Mouse (Mus musculus) kidney, postnatal 0 days (tissue): ENCODE results near the gene Wfs1. TPM values are rescaled to one million over a fixed set of nuclear protein-coding genes. Genes with fewer than 3 reads are reported as not detected.

Source experiments
- ATAC-seq: fragments of 200-750 bp; cut with Nextera tagmentation; replicated peaks from 2 replicates; pipeline ENCODE4 v1.8.0; 2017; ENCODE audit warnings: low read depth, moderate number of reproducible peaks, moderate TSS enrichment, moderate library complexity; ENCODE audit not compliant: low FRiP score
- DNase-seq: peaks from one replicate; pipeline ENCODE4 v3.0.0-alpha.2; 2016; ENCODE audit warnings: low spot score
- H3K27ac ChIP-seq: fragments of 300-500 bp; sonication (generic); 2 replicates; pipeline ENCODE4 v1.5.1; 2014; ENCODE audit warnings: mild to moderate bottlenecking
- H3K27me3 ChIP-seq: fragments of 300-500 bp; sonication (generic); 2 replicates; pipeline ENCODE4 v1.6.1; 2014; ENCODE audit warnings: low read length, mixed read lengths; ENCODE audit not compliant: insufficient read depth
- H3K36me3 ChIP-seq: fragments of 300-500 bp; sonication (generic); 2 replicates; pipeline ENCODE4 v1.6.1; 2014; ENCODE audit warnings: low read length, mixed read lengths; ENCODE audit not compliant: insufficient read depth
- H3K4me1 ChIP-seq: fragments of 300-500 bp; sonication (generic); replicated peaks from 2 replicates; pipeline ENCODE4 v1.6.1; 2014; ENCODE audit warnings: antibody characterized with exemption, low read length, mixed read lengths; ENCODE audit not compliant: insufficient read depth
- H3K4me2 ChIP-seq: fragments of 300-500 bp; sonication (generic); 2 replicates; pipeline ENCODE4 v1.6.1; 2014; ENCODE audit warnings: mild to moderate bottlenecking, low read length, moderate library complexity, mixed read lengths
- H3K4me3 ChIP-seq: fragments of 300-500 bp; sonication (generic); replicated peaks from 2 replicates; pipeline ENCODE4 v1.5.1; 2014; ENCODE audit warnings: low read depth, low read length
- H3K9ac ChIP-seq: fragments of 300-500 bp; sonication (generic); 2 replicates; pipeline ENCODE4 v1.6.1; 2014; ENCODE audit warnings: low read depth, low read length
- H3K9me3 ChIP-seq: fragments of 300-500 bp; sonication (generic); replicated peaks from 2 replicates; pipeline ENCODE4 v1.6.1; 2016; ENCODE audit warnings: low read length, inconsistent platforms, mixed read lengths
- CTCF ChIP-seq: IDR thresholded peaks from 2 replicates; pipeline ENCODE4 v1.5.1; 2016; ENCODE audit warnings: antibody characterized with exemption, low read depth, mild to moderate bottlenecking, moderate library complexity
- WGBS: fragments of 180-500 bp; shearing (Covaris S2); extraction: QIAGEN DNeasy Blood & Tissue Kit; methylation state at CpG from one replicate; pipeline ENCODE4 v1.1.7; 2014; 5-methylcytosine and 5-hydroxymethylcytosine counted together
- polyA plus RNA-seq: library from polyadenylated mRNA; unstranded; fragments of >200 nt; fragmentation: Nextera tagmentation; extraction: Ambion mirVana; gene quantifications from 2 replicates; pipeline ENCODE4 v1.2.1, GENCODE M21; 2015

The Wfs1 gene
- 14.2 and 14.8 TPM in 2 replicates for polyA plus RNA-seq

- no peaks in the 10 kb centered on the region for H3K27me3 ChIP-seq
- no peaks in the 10 kb centered on the region for H3K36me3 ChIP-seq
- H3K4me2 ChIP-seq: peak within 1 kb of the TSS; percentile 93
- H3K27ac ChIP-seq: peak within 1 kb of the TSS; percentile 83
- peak; percentile 40; the same call in 1 of the 2 replicates for TF ChIP-seq CTCF
- under 1% methylated on average over 60 of the region's 60 CpGs for WGBS
- H3K4me1 ChIP-seq: 0 out of 2 replicates have a peak, but pooled peaks cover 10% of the 10 kb centered on the region
- ATAC-seq (peak; percentile 98), DNase-seq (peak; percentile 98)
- H3K9ac ChIP-seq: peak within 1 kb of the TSS; percentile 80
- H3K4me3 ChIP-seq: peak within 1 kb of the TSS; percentile 66
- H3K9me3 ChIP-seq: no peaks in the 10 kb centered on the region
Measured at GRCm38 (mm10) chr5:36988781-36989624, at the start of gene Wfs1. TSS of gene Wfs1 (minus strand) at chr5:36989205.

- H3K36me3 ChIP-seq: no peaks in the 10 kb centered on the region
- no peak overlapping the region for H3K4me2 ChIP-seq
- ATAC-seq (no peak), DNase-seq (no peak)
- no peak overlapping the region for H3K9ac ChIP-seq
- no peak overlapping the region for H3K27ac ChIP-seq
- no peaks in the 10 kb centered on the region for H3K27me3 ChIP-seq
- H3K4me3 ChIP-seq: no peak overlapping the region
- H3K4me1 ChIP-seq: no peaks in the 10 kb centered on the region
- no peaks in the 10 kb centered on the region for H3K9me3 ChIP-seq
- 77% methylated on average over 3 of the region's 3 CpGs for WGBS
- TF ChIP-seq CTCF: no peak
Measured at GRCm38 (mm10) chr5:37036884-37037283, 47.9 kb upstream of the Wfs1 start.

DNA sequence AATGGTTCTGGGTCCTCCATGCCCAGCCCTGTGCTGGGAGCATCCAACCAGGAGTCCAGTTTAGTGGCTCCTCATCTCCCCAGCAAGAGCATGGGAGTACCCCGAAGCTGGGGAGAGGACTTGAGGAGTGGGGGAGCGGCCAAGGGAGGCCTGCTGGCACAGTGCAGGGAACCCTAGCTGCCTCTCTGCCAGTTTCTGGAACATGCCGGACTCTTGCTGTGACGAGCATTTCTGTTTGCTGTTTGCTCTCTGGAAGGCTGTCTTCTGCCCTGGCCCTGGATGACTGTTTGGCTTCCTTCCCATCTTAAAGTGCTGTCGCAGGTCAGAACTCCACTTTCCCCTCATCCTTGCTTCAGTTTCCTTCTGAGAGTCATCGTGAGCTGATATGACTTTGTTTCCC lies 46.9 kb upstream of the Wfs1 start:
- Histone ChIP-seq H3K27ac (no peak overlapping the region), H3K4me2 (no peak overlapping the region), H3K4me1 (no peaks in the 10 kb centered on the region), H3K9ac (no peak overlapping the region), H3K9me3 (no peaks in the 10 kb centered on the region), H3K36me3 (no peaks in the 10 kb centered on the region), H3K4me3 (no peak overlapping the region), H3K27me3 (no peaks in the 10 kb centered on the region)
- TF ChIP-seq CTCF: no peak
- WGBS: 82% methylated on average over 6 of the region's 6 CpGs
- ATAC-seq (no peak), DNase-seq (no peak)

GRCm38 (mm10) chr5:37035192-37035591 lies 46.2 kb upstream of the Wfs1 start:
- 58% methylated on average over 6 of the region's 6 CpGs for WGBS
- H3K27me3 ChIP-seq: peaks cover 3% of the 10 kb centered on the region; the same call in 1 of the 2 replicates
- no peaks in the 10 kb centered on the region for H3K36me3 ChIP-seq
- H3K9ac ChIP-seq: no peak overlapping the region
- H3K4me3 ChIP-seq: no peak overlapping the region
- H3K27ac ChIP-seq: no peak overlapping the region
- no peaks in the 10 kb centered on the region for H3K4me1 ChIP-seq
- TF ChIP-seq CTCF: no peak
- H3K9me3 ChIP-seq: no peaks in the 10 kb centered on the region
- no peak overlapping the region for H3K4me2 ChIP-seq
- ATAC-seq (no peak), DNase-seq (no peak)

DNA sequence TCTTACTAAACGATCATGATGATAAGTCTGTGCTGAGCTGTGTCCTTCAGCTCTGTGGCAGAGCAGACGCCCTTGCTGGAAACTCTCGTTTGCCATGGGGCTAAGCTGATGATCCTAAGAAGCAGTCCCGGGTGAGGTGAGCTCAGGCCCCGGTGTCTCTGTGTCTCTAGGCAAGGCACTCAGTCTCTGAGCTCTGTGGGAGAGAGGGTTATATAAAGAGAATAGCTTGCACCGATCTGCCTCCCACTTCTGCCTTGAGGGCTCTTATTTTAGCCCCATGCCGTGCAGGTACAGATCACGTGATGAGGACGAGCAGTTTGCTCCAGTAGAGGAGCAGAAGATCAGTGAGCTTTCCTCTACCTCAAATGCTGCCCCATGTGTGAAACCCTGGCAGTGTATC lies 41.7 kb upstream of the Wfs1 start:
- Histone ChIP-seq H3K4me3 (no peak overlapping the region), H3K9ac (no peak overlapping the region), H3K4me2 (no peak overlapping the region), H3K4me1 (peaks cover 14% of the 10 kb centered on the region; the same call in 1 of the 2 replicates), H3K9me3 (no peaks in the 10 kb centered on the region), H3K27ac (no peak overlapping the region), H3K27me3 (peaks cover 40% of the 10 kb centered on the region), H3K36me3 (no peaks in the 10 kb centered on the region)
- DNase-seq (no peak), ATAC-seq (no peak)
- WGBS: 39% methylated on average over 9 of the region's 9 CpGs
- no peak for TF ChIP-seq CTCF

- no peaks in the 10 kb centered on the region for H3K9me3 ChIP-seq
- WGBS: under 1% methylated on average over 17 of the region's 17 CpGs
- no peak overlapping the region for H3K9ac ChIP-seq
- peaks cover 40% of the 10 kb centered on the region for H3K27me3 ChIP-seq
- DNase-seq: peak; percentile 6
- H3K36me3 ChIP-seq: no peaks in the 10 kb centered on the region
- H3K27ac ChIP-seq: no peak overlapping the region
- peak overlapping the region; percentile 50; the same call in 1 of the 2 replicates for H3K4me3 ChIP-seq
- H3K4me2 ChIP-seq: peak overlapping the region; percentile 97
- no peak for TF ChIP-seq CTCF
- H3K4me1 ChIP-seq: peaks cover 14% of the 10 kb centered on the region; the same call in 1 of the 2 replicates
- no peak for ATAC-seq
Measured at GRCm38 (mm10) chr5:37029326-37029905, 40.4 kb upstream of the Wfs1 start.
